Mouse (Mus musculus): ENCODE measurements around the gene Ttc16. TPM values are rescaled to one million over a fixed set of nuclear protein-coding genes. Genes with fewer than 3 reads are reported as not detected.
A peak's percentile ranks its signal among the peaks of the same experiment; 100 is the strongest.

Gene Ttc16
- polyA plus RNA-seq, 1 experiment: 1.1 TPM

DNA sequence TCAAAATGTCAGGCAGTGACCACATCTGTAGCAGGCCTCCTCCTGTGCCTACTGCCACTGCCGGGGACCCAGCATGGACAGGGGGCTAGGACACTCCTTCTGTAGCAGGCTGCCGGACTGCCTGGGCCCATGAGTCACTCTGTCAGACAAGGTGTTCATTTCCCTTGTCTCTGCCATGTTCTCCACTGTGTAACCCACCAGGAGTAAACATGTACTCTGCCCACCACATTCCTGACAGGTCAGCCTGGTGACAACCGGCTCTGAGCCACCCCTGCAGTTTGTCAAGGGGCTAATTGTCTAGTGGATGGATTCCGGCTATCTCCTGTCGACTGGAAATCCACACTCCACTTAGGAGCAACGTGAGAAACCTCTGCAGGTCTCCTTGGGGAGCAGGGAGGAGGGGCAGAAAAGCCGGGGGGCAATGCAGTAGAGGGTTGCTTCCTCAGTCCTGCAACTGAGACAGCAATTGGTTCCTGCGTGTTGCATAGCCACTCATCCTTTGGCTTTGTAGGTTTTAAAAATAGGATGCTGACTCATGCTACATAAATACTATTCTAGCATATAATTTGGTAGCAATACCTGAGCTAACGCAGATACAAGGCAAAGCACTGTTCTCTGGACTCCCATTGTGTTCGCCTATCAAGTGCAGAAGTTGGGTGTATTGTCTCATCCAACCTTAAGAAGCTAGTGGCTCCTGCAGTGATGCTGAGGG lies 23.0 kb upstream of the Ttc16 start:
- no peak for DNase-seq
- 65% methylated on average over 10 of the region's 10 CpGs for WGBS
- Histone ChIP-seq H3K4me1 (ENCODE audit: control insufficient read depth, insufficient read depth, low read length) (no peaks in the 10 kb centered on the region), H3K4me3 (ENCODE audit: insufficient read depth, low read depth, low read length) (no peak overlapping the region), H3K36me3 (ENCODE audit: control insufficient read depth, insufficient read depth, low read length) (no peaks in the 10 kb centered on the region), H3K27me3 (replicated peaks; ENCODE audit: control insufficient read depth, insufficient read depth, low read length) (no peaks in the 10 kb centered on the region), H3K27ac (ENCODE audit: insufficient read depth, low read depth, low read length) (no peak overlapping the region)
- no peak for TF ChIP-seq CTCF (conservative IDR thresholded peaks at IDR 0.05; ENCODE audit: insufficient read depth, insufficient read length, low read depth, low read length)

DNA sequence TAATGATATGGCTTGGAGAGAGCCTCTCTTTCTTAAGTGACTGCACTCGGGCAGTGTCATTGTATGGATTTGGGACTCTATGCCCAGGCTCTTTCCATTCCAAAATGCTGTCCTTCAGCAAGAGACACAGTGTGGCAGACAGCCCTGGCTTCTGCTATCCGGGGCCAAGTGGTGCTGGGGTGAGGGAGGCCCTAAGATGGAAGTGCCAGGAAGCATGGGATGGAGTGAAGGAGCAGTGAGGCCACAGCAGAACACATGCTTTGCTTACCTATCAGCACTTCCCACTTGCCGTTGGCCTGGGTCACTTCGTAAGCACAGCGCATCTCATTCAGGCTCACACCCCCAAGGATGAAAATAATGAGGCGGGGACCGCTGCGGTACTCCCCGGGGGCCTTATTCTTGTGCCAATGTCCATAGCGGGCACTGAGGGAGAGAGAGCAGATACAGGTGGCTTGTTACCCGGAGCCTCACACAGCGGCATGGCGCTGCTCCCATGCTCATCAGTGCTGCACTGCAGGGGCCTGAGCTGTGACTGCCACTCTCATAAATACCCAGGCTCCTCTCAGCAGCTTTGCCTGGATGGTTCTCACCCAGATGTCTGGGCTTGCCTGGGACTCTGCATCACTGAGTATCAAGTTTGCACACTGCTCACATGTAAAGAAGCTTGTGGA lies 20.4 kb upstream of the Ttc16 start:
- 89% methylated on average over 13 of the region's 13 CpGs for WGBS
- H3K27me3 ChIP-seq (replicated peaks; ENCODE audit: control insufficient read depth, insufficient read depth, low read length): no peaks in the 10 kb centered on the region

DNA sequence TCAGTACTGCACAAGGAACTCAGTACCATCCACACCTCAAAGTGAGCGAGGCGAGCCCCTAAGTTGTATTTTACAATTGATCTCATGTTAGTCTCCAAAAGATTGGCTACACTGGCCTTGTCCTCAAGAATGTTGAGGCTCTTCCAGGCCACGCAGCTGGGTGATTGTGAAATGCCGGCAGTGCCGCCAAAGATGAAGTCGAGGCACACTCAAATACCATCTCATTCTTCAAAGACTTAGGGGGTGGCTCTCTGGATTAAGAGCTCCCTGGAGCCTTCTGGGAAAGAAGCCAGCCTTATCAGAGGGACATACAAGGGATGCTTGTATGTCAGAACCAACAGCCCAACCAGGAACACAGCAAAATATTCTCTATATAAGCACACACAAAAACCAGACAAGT lies 15.9 kb upstream of the Ttc16 start:
- no peak for TF ChIP-seq POLR2A (IDR thresholded peaks at IDR 0.05; ENCODE audit: low read depth, low read length)
- no peak for TF ChIP-seq CTCF (conservative IDR thresholded peaks at IDR 0.05; ENCODE audit: insufficient read depth, insufficient read length, low read depth, low read length)
- 78% methylated on average over 6 of the region's 6 CpGs for WGBS
- peak; percentile 12 for DNase-seq
- H3K27me3 ChIP-seq (replicated peaks; ENCODE audit: control insufficient read depth, insufficient read depth, low read length): no peaks in the 10 kb centered on the region
- H3K4me3 ChIP-seq (ENCODE audit: insufficient read depth, low read depth, low read length): no peak overlapping the region
- no peaks in the 10 kb centered on the region for H3K4me1 ChIP-seq (ENCODE audit: control insufficient read depth, insufficient read depth, low read length)
- H3K36me3 ChIP-seq (ENCODE audit: control insufficient read depth, insufficient read depth, low read length): no peaks in the 10 kb centered on the region
- no peak overlapping the region for H3K27ac ChIP-seq (ENCODE audit: insufficient read depth, low read depth, low read length)

More for the DNA sequence above, 20.4 kb upstream of the Ttc16 start:
- TF ChIP-seq POLR2A (IDR thresholded peaks at IDR 0.05; ENCODE audit: low read depth, low read length): no peak
- TF ChIP-seq CTCF (conservative IDR thresholded peaks at IDR 0.05; ENCODE audit: insufficient read depth, insufficient read length, low read depth, low read length): no peak
- Histone ChIP-seq H3K4me1 (ENCODE audit: control insufficient read depth, insufficient read depth, low read length) (no peaks in the 10 kb centered on the region), H3K27ac (ENCODE audit: insufficient read depth, low read depth, low read length) (no peak overlapping the region), H3K36me3 (ENCODE audit: control insufficient read depth, insufficient read depth, low read length) (no peaks in the 10 kb centered on the region), H3K4me3 (ENCODE audit: insufficient read depth, low read depth, low read length) (no peak overlapping the region)
- no peak for DNase-seq

GRCm38 (mm10) chr2:32788581-32788980 lies 13.1 kb upstream of the Ttc16 start:
- Histone ChIP-seq H3K27me3 (replicated peaks; ENCODE audit: control insufficient read depth, insufficient read depth, low read length) (no peaks in the 10 kb centered on the region), H3K27ac (ENCODE audit: insufficient read depth, low read depth, low read length) (no peak overlapping the region), H3K4me1 (ENCODE audit: control insufficient read depth, insufficient read depth, low read length) (no peaks in the 10 kb centered on the region), H3K36me3 (ENCODE audit: control insufficient read depth, insufficient read depth, low read length) (no peaks in the 10 kb centered on the region), H3K4me3 (ENCODE audit: insufficient read depth, low read depth, low read length) (no peak overlapping the region)
- no peak for TF ChIP-seq CTCF (conservative IDR thresholded peaks at IDR 0.05; ENCODE audit: insufficient read depth, insufficient read length, low read depth, low read length)
- no peak for TF ChIP-seq POLR2A (IDR thresholded peaks at IDR 0.05; ENCODE audit: low read depth, low read length)
- 66% methylated on average over 2 of the region's 2 CpGs for WGBS
- no peak for DNase-seq

DNA sequence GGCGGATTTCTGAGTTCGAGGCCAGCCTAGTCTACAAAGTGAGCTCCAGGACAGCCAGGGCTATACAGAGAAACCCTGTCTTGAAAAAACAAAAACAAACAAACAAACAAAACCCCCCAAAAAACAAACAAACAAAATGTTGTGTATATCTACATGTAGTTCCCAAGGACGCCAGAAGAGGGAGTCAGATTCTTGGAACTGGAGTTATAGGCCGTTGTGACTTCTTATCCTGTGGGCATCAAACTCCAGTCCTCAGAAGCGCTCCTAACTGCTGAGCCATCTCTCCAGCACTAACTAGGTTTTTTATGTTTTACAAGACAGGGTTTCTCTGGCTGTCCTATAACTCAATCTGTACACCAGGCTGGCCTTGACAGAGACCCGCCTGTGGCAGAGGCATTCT lies 11.7 kb upstream of the Ttc16 start:
- WGBS: 54% methylated on average over 6 of the region's 6 CpGs
- no peaks in the 10 kb centered on the region for H3K36me3 ChIP-seq (ENCODE audit: control insufficient read depth, insufficient read depth, low read length)

GRCm38 (mm10) chr2:32784048-32784681 lies 8.7 kb upstream of the Ttc16 start, which contains the start of gene Cfap157:
Gene Cfap157 (minus strand): TSS chr2:32784428.
- Histone ChIP-seq H3K27ac (ENCODE audit: insufficient read depth, low read depth, low read length) (no peak within 1 kb of the TSS), H3K36me3 (ENCODE audit: control insufficient read depth, insufficient read depth, low read length) (no peaks in the 10 kb centered on the region), H3K27me3 (replicated peaks; ENCODE audit: control insufficient read depth, insufficient read depth, low read length) (no peaks in the 10 kb centered on the region), H3K4me3 (ENCODE audit: insufficient read depth, low read depth, low read length) (no peak within 1 kb of the TSS), H3K4me1 (ENCODE audit: control insufficient read depth, insufficient read depth, low read length) (no peaks in the 10 kb centered on the region)
- DNase-seq: peak; percentile 51
- no peak for TF ChIP-seq CTCF (conservative IDR thresholded peaks at IDR 0.05; ENCODE audit: insufficient read depth, insufficient read length, low read depth, low read length)
- no peak for TF ChIP-seq POLR2A (IDR thresholded peaks at IDR 0.05; ENCODE audit: low read depth, low read length)
- 62% methylated on average over 4 of the region's 4 CpGs for WGBS

More for the DNA sequence above, 11.7 kb upstream of the Ttc16 start:
- no peaks in the 10 kb centered on the region for H3K27me3 ChIP-seq (replicated peaks; ENCODE audit: control insufficient read depth, insufficient read depth, low read length)
- no peak overlapping the region for H3K27ac ChIP-seq (ENCODE audit: insufficient read depth, low read depth, low read length)
- no peak overlapping the region for H3K4me3 ChIP-seq (ENCODE audit: insufficient read depth, low read depth, low read length)
- no peaks in the 10 kb centered on the region for H3K4me1 ChIP-seq (ENCODE audit: control insufficient read depth, insufficient read depth, low read length)
- no peak for TF ChIP-seq POLR2A (IDR thresholded peaks at IDR 0.05; ENCODE audit: low read depth, low read length)
- TF ChIP-seq CTCF (conservative IDR thresholded peaks at IDR 0.05; ENCODE audit: insufficient read depth, insufficient read length, low read depth, low read length): 0 out of 2 replicates have a peak, but pooled peaks have one; percentile 30
- DNase-seq: peak; percentile 30

DNA sequence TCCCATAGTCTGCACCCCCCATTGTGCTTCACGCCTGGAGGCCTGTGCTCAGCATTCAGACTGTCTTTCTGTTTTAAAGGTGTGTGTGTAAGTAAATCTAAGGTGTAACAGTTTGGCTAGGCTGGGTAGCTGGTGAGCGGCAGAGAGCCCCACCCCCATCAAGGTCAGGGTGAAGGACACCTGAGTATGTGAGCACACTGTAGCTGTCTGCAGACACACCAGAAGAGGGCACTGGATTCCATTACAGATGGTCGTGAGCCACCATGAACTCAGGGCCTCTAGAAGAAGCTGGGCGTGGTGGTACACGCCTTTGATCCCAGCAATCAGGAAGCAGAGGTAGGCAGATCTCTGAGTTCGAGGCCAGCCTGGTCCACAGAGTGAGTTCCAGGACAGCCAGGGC lies 6.3 kb upstream of the Ttc16 start:
- 80% methylated on average over 6 of the region's 6 CpGs for WGBS
- H3K27me3 ChIP-seq (replicated peaks; ENCODE audit: control insufficient read depth, insufficient read depth, low read length): no peaks in the 10 kb centered on the region
- no peak overlapping the region for H3K27ac ChIP-seq (ENCODE audit: insufficient read depth, low read depth, low read length)
- TF ChIP-seq CTCF (conservative IDR thresholded peaks at IDR 0.05; ENCODE audit: insufficient read depth, insufficient read length, low read depth, low read length) (no peak), POLR2A (IDR thresholded peaks at IDR 0.05; ENCODE audit: low read depth, low read length) (no peak)
- no peak for DNase-seq
- no peaks in the 10 kb centered on the region for H3K36me3 ChIP-seq (ENCODE audit: control insufficient read depth, insufficient read depth, low read length)
- no peak overlapping the region for H3K4me3 ChIP-seq (ENCODE audit: insufficient read depth, low read depth, low read length)
- H3K4me1 ChIP-seq (ENCODE audit: control insufficient read depth, insufficient read depth, low read length): no peaks in the 10 kb centered on the region

Measured in kidney, adult 2 months (tissue).